Mouse (Mus musculus) lung, embryonic 16.5 days (tissue): Measurements from ENCODE around the gene Cmtm3. TPM values are rescaled to one million over a fixed set of nuclear protein-coding genes. Genes with fewer than 3 reads are reported as not detected.
A peak's percentile ranks its signal among the peaks of the same experiment; 100 is the strongest.

Experiments used
- ATAC-seq: fragments of 200-750 bp; cut with Nextera tagmentation; 2 replicates; pipeline ENCODE4 v1.8.0; 2017; ENCODE audit warnings: low read depth, mild to moderate bottlenecking, moderate library complexity
- H3K27ac ChIP-seq: fragments of 300-500 bp; sonication (generic); 2 replicates; pipeline ENCODE4 v1.5.1; 2014; ENCODE audit warnings: mild to moderate bottlenecking, control low read depth, low read length
- H3K27me3 ChIP-seq: fragments of 300-500 bp; sonication (generic); 2 replicates; pipeline ENCODE4 v1.6.1; 2014; ENCODE audit warnings: low read depth, low read length, mixed read lengths; ENCODE audit not compliant: control insufficient read depth, insufficient read depth
- H3K36me3 ChIP-seq: fragments of 300-500 bp; sonication (generic); 2 replicates; pipeline ENCODE4 v1.6.1; 2014; ENCODE audit warnings: low read length; ENCODE audit not compliant: control insufficient read depth, insufficient read depth
- H3K4me1 ChIP-seq: fragments of 300-500 bp; sonication (generic); replicated peaks from 2 replicates; pipeline ENCODE4 v1.6.1; 2014; ENCODE audit warnings: low read length, mixed read lengths; ENCODE audit not compliant: control insufficient read depth, insufficient read depth
- H3K4me2 ChIP-seq: fragments of 300-500 bp; sonication (generic); 2 replicates; pipeline ENCODE4 v1.6.1; 2014; ENCODE audit warnings: low read depth, low read length, control low read depth
- H3K4me3 ChIP-seq: fragments of 300-500 bp; sonication (generic); 2 replicates; pipeline ENCODE4 v1.5.1; 2014; ENCODE audit warnings: mild to moderate bottlenecking, low read length, control low read depth
- H3K9ac ChIP-seq: fragments of 300-500 bp; sonication (generic); 2 replicates; pipeline ENCODE4 v1.6.1; 2014; ENCODE audit warnings: low read length, control low read depth
- H3K9me3 ChIP-seq: fragments of 300-500 bp; sonication (generic); 2 replicates; pipeline ENCODE4 v1.6.1; 2016; ENCODE audit warnings: low read length; ENCODE audit not compliant: control insufficient read depth
- WGBS: fragments of 180-500 bp; shearing (Covaris S2); extraction: QIAGEN DNeasy Blood & Tissue Kit; methylation state at CpG from one replicate; pipeline ENCODE4 v1.1.7; 2014; 5-methylcytosine and 5-hydroxymethylcytosine counted together
- polyA plus RNA-seq: library from polyadenylated mRNA; unstranded; fragments of >200 nt; fragmentation: Nextera tagmentation; extraction: Ambion mirVana; gene quantifications from 2 replicates; pipeline ENCODE4 v1.2.1, GENCODE M21; 2015

The Cmtm3 gene
- polyA plus RNA-seq, 1 experiment from 2014 or later = 142 TPM

DNA sequence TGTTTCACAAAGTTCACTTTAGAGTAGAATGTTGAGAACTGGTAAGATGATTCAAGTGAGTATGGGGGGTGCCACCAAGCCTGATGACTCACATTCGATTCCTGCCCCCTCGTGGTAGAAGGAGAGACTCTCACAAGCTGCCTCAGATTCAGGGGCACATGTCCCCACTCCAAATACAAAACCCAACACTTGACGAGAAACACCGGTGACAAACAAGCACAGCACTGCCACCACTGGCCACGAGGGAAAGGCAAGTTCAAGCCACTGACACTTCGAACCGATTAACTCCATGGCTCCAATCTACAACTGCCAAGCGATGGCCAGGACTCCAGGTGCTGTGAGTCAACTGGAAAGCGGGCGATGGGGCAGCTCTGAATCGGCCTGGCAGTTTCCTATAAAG lies 34.6 kb downstream of the Cmtm3 start:
- Histone ChIP-seq H3K4me3 (no peak overlapping the region), H3K9ac (no peak overlapping the region), H3K9me3 (no peaks in the 10 kb centered on the region), H3K36me3 (no peaks in the 10 kb centered on the region), H3K4me2 (no peak overlapping the region), H3K27me3 (no peaks in the 10 kb centered on the region), H3K27ac (no peak overlapping the region), H3K4me1 (peaks cover 29% of the 10 kb centered on the region)
- WGBS = 71% methylated on average over 11 of the region's 11 CpGs
- no peak for ATAC-seq

DNA sequence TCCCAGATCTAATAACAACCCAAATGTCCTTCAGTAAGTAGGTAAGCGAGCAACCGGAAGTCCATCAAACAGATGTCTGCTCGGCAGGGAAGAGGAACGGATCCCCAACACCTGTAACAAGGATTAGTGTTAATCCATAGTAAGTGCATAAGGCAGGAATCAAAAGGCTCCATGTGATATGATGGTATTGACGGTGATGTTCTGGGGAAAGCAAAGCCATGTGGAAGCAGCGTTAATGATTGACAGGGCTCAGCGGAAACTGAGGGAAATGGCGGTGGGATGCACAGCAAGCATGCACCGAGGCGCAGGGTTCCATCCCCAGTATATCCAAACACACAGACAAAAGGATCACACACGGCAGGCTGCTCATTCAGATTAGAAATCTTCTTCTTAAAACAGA lies 35.1 kb downstream of the Cmtm3 start:
- Histone ChIP-seq H3K4me3 (no peak overlapping the region), H3K9me3 (no peaks in the 10 kb centered on the region), H3K27me3 (no peaks in the 10 kb centered on the region), H3K27ac (no peak overlapping the region), H3K4me2 (no peak overlapping the region), H3K4me1 (peaks cover 27% of the 10 kb centered on the region), H3K9ac (no peak overlapping the region), H3K36me3 (no peaks in the 10 kb centered on the region)
- WGBS = 60% methylated on average over 11 of the region's 11 CpGs
- no peak for ATAC-seq

DNA sequence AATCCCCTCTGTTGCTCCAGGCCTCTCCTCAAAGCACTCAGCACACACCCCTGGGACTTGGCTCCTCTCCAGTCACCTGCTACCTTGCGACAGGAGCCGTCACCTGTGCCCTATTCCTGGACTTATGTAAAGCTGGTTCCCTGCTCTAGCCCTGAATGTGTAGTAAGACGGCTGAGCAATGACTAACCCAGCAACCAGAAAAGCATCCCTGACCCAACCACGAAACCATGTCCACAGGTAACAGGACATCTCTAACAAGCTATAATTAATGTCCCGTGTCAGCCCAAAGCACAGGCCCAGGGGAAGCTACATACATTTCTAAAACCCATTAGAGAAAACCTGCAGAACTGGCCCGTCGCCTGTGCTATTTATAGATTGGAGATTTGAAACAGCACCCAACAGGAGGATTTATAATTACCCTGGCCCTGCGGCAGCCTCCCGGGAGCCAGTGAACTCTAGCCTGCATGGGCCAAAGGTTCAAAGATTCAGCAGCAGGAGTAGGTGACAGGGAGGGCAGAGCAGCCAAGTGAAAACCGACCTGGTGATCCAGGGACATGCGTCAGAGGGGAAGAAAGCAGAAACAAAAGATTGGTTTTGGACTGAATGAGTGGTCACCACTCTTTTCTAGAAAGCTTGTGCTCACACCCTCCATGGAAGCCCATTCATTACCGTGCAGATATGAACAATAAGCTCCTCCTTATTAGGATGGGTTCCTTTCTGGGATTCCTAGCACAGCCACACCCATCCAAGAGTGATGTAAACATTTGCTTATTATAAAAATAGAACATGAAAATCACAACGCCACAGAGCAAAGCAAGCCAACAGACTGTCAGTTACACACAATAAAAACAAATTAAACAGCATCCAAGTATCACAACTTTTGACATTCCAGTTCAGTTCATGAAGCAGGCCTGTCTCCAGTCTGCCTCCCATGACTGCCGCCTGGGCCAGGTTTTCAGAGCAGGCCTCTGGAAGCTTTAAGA lies 35.9 kb downstream of the Cmtm3 start:
- no peak overlapping the region for H3K4me3 ChIP-seq
- peak overlapping the region; percentile 75 for H3K27ac ChIP-seq
- peaks cover 22% of the 10 kb centered on the region for H3K4me1 ChIP-seq
- H3K9me3 ChIP-seq = no peaks in the 10 kb centered on the region
- H3K4me2 ChIP-seq = peak overlapping the region; percentile 27; the same call in 1 of the 2 replicates
- peak overlapping the region; percentile 32 for H3K9ac ChIP-seq
- WGBS = 26% methylated on average over 14 of the region's 14 CpGs
- H3K27me3 ChIP-seq = no peaks in the 10 kb centered on the region
- peak; percentile 63 for ATAC-seq
- no peaks in the 10 kb centered on the region for H3K36me3 ChIP-seq

DNA sequence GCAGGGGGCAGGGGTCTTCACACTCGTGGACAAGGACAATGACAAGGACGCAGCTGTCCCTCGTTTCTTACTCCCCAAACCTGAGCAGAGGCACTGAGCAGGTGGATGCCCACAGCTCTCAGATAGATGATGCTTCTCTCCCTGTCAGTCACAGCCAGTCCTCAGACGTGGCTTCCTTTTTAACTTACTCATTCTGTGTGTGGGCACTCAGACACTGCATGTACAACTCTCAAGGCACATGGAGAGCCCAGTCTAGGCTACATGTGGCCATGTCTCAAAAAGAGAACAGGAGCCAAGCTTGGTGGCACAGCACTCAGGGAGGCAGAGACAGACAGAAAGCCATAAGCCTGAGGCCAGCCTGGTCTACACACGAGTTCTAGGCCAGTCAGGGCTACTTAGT lies 36.7 kb downstream of the Cmtm3 start:
- no peaks in the 10 kb centered on the region for H3K27me3 ChIP-seq
- 0 out of 2 replicates have a peak, but pooled peaks have one; percentile 4 for ATAC-seq
- no peaks in the 10 kb centered on the region for H3K9me3 ChIP-seq
- H3K27ac ChIP-seq = peak overlapping the region; percentile 75; the same call in 1 of the 2 replicates
- H3K36me3 ChIP-seq = no peaks in the 10 kb centered on the region
- peak overlapping the region; percentile 32; the same call in 1 of the 2 replicates for H3K9ac ChIP-seq
- peaks cover 21% of the 10 kb centered on the region for H3K4me1 ChIP-seq
- 59% methylated on average over 5 of the region's 5 CpGs for WGBS
- no peak overlapping the region for H3K4me2 ChIP-seq
- no peak overlapping the region for H3K4me3 ChIP-seq

DNA sequence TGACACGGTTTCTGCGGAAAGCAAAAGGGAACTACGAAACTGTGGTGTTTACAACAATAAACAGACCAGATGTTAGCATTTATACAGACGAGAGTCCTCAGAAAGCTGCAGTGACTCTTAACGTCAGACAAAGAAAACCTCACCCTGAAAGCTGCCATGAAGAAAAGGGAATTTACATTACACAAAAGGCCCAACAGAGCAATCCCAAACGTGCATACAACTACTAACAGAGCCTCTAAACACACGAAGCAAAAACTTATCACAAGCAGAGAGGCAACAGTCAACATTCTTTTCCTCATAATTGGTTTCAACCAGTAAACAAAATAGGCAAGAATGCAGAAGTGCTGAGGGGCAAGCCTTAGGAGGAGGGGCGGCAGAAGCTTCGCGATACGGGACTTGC lies 37.5 kb downstream of the Cmtm3 start:
- H3K4me1 ChIP-seq = peaks cover 21% of the 10 kb centered on the region
- 52% methylated on average over 11 of the region's 11 CpGs for WGBS

DNA sequence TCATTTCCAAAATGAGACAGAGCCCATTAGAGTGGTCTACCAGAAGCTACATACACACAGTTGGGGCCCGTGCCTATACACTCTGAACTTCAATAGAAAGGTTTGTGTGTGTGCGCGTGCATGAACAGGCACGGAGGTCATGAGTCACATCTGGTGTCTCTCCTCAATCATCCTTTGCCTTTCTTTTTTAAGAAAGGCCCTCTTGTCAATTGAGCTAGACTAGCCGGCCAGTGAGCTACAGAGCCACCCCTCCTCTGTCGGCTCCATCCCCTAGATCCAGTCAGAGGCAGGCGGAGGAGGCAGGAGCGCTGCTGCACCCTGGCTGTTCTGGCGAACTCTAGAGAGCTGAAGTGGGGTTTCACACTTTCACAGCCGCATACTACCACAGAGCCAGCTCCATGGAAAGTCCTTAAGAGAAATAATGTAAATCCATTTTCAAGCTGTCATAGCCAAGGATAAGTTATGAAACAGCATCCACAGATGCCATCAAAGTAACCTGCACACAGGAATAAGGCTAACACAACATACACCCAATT lies 40.2 kb downstream of the Cmtm3 start:
- WGBS = 55% methylated on average over 10 of the region's 10 CpGs
- ATAC-seq = no peak
- Histone ChIP-seq H3K27me3 (no peaks in the 10 kb centered on the region), H3K4me3 (no peak overlapping the region), H3K27ac (no peak overlapping the region), H3K4me1 (peaks cover 32% of the 10 kb centered on the region), H3K36me3 (no peaks in the 10 kb centered on the region), H3K9me3 (no peaks in the 10 kb centered on the region), H3K4me2 (no peak overlapping the region), H3K9ac (no peak overlapping the region)

More for the DNA sequence above, 37.5 kb downstream of the Cmtm3 start:
- Histone ChIP-seq H3K36me3 (no peaks in the 10 kb centered on the region), H3K27me3 (no peaks in the 10 kb centered on the region), H3K4me2 (no peak overlapping the region), H3K9ac (no peak overlapping the region), H3K27ac (no peak overlapping the region), H3K4me3 (no peak overlapping the region), H3K9me3 (no peaks in the 10 kb centered on the region)
- no peak for ATAC-seq

DNA sequence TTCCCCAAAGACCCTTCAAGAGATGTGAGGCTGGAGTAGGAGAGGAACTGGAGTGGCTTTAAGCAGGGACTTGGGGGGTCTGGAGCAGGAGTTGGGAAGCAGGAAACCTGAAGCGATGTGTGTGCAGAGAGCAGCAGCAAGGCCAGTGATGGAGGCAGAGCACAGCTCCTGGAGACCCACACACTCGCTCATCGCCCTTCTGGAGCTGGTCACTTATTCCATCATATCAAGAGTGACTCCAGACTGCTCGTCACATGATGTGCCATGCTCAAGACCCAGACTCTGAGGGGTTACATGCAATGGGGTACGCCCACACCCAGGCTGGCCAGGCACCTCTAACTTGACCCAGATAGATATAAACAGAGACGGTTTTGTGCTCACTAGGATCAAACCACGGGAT lies 41.1 kb downstream of the Cmtm3 start:
- WGBS = 74% methylated on average over 7 of the region's 7 CpGs
- no peak overlapping the region for H3K4me2 ChIP-seq
- ATAC-seq = no peak
- no peak overlapping the region for H3K27ac ChIP-seq
- no peak overlapping the region for H3K4me3 ChIP-seq
- no peaks in the 10 kb centered on the region for H3K27me3 ChIP-seq
- H3K9ac ChIP-seq = no peak overlapping the region
- no peaks in the 10 kb centered on the region for H3K9me3 ChIP-seq
- H3K36me3 ChIP-seq = no peaks in the 10 kb centered on the region
- H3K4me1 ChIP-seq = peaks cover 25% of the 10 kb centered on the region

DNA sequence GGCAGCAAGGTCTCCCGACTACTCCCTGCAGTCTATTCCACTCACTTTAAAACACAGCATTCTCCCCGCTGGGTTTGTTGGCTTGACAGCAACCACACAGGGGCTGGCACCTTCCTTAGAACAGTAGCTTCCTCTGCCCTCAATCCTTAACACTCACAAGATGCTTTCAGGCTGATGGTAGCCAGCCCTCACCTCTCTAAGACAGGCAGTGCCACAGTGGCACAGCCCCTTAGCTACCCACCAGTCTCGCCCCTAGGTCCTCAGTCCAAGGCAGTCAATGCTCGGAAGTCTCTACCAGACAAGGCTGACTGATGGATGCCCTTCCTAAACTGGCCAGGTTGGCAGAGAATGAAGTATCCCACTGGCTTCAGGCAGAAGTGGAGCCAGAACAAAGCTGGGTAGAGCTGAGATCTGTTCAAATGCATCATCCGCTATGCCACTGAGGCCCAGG lies 41.8 kb downstream of the Cmtm3 start:
- Histone ChIP-seq H3K4me1 (peaks cover 18% of the 10 kb centered on the region), H3K4me2 (no peak overlapping the region), H3K27ac (no peak overlapping the region), H3K36me3 (no peaks in the 10 kb centered on the region), H3K27me3 (no peaks in the 10 kb centered on the region), H3K9me3 (no peaks in the 10 kb centered on the region), H3K4me3 (no peak overlapping the region), H3K9ac (no peak overlapping the region)
- 82% methylated on average over 5 of the region's 5 CpGs for WGBS
- ATAC-seq = no peak

DNA sequence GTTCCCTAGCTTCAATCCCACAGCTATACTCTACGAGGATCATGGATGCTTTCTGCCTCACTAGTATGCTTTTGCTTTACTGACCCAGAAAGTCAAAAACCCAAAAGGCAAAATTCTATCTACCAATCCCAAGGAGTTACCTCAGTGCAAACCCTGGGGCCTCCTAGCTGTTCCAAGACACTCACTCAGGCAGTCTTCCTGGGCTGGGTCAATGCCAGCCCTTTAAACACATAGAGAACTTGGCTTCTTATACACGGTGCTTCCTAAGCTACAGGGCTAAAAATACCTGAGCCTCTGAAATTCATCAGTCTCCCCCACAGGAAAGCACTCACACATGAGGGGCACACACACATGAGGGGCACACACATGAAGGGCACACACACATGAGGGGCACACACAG lies 44.1 kb downstream of the Cmtm3 start:
- H3K36me3 ChIP-seq = no peaks in the 10 kb centered on the region
- no peaks in the 10 kb centered on the region for H3K27me3 ChIP-seq
- H3K27ac ChIP-seq = no peak overlapping the region
- H3K4me1 ChIP-seq = peaks cover 27% of the 10 kb centered on the region
- no peak for ATAC-seq
- H3K9ac ChIP-seq = no peak overlapping the region
- 45% methylated on average over 2 of the region's 2 CpGs for WGBS
- H3K4me3 ChIP-seq = no peak overlapping the region
- H3K4me2 ChIP-seq = no peak overlapping the region
- H3K9me3 ChIP-seq = no peaks in the 10 kb centered on the region
